Mouse (Mus musculus) lung, postnatal 10 days (tissue): ENCODE results near the gene Colgalt1.

ENCODE experiments used
- DNase-seq: peaks from one replicate; pipeline ENCODE4 v3.0.0; 2021

Gene Colgalt1

DNA sequence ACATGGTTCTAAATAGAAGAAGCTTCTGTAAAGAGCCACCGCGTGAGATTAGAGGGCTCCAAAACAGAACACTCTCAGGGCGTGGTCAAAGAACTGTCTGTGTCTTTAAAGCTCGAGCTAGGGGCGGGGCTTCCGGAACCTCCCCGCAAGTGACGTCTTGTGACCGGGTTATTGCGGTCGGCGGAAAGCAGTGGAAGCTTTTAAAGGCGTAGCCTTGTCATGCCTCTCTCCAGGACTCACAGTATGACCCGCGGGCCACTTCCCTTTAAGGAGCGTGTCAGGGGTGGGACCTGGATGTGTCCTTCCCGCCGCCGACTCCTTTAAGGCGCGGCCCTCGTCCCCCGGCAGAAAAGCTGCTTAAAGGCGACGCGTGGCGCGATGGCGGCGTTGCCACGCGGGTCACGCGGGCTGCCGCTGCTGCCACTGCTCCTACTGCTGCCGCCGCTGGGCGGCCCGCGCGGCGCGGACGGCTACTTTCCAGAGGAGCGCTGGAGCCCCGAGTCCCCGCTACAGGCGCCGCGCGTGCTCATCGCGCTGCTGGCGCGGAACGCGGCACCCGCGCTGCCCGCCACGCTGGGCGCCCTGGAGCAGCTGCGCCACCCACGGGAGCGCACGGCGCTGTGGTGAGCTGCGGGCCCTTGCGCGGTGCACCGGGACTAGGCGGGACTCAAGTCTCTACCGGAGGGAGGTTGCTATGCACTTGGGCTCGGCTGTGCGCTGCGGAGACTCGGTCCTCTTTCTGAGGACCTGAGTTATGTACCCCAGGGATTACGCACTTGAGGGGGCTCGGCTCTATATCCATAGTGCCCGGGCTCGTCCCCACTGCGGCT lies at the start of gene Colgalt1:
TSS of gene Colgalt1 (plus strand) at position 177 of the 830 bp plus-strand sequence.
- peak; percentile 99 for DNase-seq

- DNase-seq, result peak; percentile 74
Measured at GRCm38 (mm10) chr8:71561401-71561800, 49.4 kb upstream of the Colgalt1 start.

DNA sequence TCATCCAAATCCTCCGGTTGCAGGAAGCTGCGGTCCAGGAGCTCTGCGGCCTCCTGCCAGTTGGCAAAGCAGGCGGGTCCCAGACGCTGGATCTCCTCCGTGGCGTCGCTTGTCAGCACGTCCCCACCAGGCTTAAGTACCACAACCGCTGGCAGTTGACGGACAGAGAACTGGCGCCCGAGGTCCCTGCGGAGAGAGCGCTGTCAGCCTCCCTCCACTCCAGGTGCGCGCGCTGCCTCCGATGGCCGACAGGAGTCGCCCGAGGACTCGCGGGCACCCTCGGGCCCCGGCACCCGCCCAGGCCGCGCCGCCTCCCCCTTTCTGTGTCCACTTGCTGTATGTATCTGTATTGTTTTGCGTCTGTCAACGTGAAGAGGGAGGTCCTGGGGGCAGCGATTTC lies 48.0 kb upstream of the Colgalt1 start:
- DNase-seq, result peak; percentile 89

DNA sequence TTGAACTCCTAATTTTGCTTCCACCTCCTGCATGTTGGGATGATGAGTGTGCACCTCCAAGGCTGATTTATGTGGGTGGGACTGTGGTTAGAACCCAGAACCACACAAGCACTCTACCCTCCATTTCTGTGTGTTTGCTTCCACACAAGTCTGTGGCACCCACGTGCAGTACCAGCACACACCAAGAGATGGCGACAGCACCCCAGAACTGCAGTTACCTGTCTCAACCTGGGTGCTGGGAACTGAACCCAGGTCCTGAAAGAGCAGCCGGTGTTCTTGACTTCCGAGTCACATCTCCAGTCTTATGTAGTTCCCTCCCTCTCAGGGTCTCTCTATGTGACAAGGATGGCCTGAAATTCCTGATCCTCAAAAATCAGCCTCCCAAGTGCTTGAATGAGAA lies 46.8 kb upstream of the Colgalt1 start:
- no peak for DNase-seq

DNA sequence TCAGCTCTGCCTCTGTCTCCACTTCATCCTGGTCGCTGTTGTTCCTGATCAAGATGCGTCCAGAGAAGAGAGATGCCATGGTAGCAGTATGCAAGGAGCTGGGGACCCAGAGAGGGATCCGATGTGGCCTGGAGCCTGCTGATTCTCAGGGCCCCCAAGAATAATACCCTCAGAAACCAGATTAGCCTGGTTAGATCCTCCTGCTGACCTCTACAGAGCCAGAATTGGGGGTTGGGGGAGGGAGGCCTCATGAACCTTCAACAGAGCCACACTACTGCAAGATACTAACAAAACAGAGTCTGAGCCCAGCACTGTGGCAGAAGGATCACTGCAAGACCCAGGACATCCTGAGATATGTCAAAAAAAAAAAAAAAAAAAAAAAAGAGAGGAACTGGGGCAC lies 44.3 kb upstream of the Colgalt1 start, which contains the start of gene Nxnl1:
TSS of gene Nxnl1 (minus strand) at position 101 of the 400 bp plus-strand sequence.
- no peak for DNase-seq

- no peak for DNase-seq
Measured at GRCm38 (mm10) chr8:71567587-71567986, 43.2 kb upstream of the Colgalt1 start.

DNA sequence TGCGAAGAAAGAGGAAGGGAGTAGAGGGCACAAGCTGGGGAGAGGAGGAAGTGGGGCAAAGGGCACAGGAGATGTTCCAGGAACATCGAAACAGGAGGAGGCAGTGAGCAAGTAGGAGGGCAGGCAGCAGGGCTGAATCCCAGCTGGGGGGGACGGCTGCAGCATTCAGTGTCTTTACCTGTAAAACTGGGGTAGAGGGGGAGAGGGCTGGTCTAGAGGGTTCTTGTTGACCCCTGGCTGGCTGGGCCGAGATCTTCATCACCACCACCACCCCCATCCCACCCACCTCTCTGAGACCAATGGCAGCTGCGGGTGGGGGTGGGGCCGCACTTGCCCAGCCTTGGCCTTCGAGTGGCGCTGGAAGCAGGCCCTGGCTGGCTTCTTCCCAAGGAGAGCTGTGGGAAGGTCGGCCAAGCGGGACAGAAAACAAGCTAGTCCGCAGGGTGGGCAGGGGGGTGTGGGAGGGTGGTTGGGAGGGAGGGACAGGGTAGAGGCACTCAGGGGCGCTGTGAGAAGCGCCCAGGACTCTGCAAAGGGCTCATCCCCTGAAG lies 42.3 kb upstream of the Colgalt1 start, which contains the start of gene Slc27a1:
TSS of gene Slc27a1 (plus strand) at position 496 of the 551 bp plus-strand sequence.
- peak; percentile 82 for DNase-seq

GRCm38 (mm10) chr8:71568941-71569340 lies 41.9 kb upstream of the Colgalt1 start:
- DNase-seq, result no peak

DNA sequence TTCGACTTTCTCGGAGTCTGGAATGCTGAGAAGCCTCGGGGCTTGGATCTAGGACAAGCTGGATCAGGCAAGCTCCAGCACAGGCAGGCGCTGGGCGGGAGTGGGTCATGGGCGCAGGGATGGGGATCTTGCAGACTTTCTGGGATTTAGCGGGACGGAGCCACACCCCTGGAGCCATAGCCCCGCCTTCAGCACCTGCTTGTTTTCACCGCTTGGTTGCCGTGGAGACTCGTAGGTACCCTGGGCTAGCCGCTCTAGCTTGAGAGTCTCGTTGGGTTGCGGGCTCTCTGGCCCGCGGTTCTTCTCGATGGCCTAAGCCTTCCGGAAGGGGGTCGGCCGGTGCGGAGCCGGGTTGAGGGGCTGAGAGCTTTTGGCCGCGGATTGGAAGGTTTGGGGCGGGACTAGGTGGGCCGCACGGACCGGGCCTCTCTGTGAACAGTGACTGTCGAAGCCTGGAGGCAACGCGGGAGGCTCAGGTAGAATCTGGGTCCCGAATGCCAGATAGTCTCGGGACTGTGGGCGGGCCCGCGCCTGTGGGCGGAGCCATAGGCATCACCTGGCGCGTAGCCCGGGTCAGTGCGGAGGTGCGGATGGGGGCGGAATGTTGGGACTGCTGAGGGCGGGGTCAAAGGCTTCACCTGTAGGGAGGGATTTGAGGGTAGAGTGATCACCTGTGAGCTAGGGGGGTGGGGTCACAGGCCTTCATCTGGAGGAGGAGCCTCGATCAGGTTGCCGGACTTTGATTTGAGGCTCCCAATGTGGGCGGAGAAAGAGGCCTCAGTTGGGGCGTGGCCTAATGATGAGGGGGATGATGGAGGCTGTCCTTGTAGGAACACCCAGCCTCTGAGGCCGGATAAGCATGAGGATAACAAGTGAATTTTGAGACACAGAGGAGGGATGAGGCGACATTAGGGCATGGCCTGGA lies 41.2 kb upstream of the Colgalt1 start:
- DNase-seq, result peak; percentile 94

GRCm38 (mm10) chr8:71570291-71570954 lies 40.4 kb upstream of the Colgalt1 start:
- DNase-seq, result peak; percentile 94

DNA sequence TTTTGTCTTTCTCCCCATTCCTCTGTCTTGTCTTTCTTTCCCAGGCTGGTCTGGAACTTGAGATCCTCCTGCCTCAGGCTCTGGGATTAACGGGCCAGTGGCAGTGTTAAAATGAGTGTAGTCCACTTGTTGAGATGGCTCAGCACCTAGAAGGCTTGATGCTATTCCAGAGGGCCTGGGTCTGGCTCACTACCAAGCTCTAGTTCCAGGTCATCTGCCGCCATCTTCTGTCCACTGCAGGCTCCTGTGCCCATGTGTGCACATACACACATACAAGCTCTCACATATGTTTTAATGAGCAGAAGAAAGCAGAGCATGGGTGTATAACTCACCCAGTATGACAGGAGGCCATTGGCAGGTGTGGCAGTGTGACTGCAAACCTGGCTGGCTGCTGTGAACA lies 38.7 kb upstream of the Colgalt1 start:
- DNase-seq, result no peak

DNA sequence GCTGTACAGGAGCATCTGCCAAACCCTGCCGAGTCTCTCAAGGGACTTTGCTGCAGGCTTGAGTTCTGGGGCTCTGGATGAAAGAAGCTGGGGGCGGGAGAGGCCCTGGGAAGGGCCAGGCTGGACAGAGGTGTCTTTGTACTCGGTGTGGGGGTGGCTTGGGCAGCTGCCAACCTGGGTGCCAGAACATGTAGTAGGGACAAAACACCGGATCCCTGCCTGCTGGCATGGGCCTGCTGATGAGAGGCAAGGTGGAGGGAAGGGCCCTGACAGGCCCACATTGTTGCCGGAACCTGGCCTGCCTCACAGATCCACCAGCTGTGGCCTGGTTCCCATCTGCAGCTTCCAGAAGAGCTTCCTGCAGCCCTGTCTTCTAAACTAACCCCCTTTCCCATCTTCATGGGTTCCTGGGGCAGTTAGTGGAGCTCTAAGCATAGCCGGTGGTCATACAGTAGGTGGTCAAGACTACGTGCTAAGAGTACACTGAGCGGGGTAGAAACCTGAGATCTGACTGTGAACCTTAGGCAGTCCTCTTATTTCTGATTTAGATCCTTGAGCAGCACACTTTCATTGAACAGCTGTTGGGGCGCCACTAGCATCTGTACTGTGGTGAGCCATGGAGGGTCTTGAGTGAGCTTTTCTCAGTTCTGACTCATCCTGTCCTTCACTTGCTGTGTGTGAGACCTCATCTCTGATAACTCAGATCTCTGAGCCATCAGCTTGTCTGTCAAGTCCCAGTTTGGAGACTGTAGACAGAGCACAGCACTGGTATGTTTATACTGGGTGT lies 37.8 kb upstream of the Colgalt1 start:
- DNase-seq, result peak; percentile 48

DNA sequence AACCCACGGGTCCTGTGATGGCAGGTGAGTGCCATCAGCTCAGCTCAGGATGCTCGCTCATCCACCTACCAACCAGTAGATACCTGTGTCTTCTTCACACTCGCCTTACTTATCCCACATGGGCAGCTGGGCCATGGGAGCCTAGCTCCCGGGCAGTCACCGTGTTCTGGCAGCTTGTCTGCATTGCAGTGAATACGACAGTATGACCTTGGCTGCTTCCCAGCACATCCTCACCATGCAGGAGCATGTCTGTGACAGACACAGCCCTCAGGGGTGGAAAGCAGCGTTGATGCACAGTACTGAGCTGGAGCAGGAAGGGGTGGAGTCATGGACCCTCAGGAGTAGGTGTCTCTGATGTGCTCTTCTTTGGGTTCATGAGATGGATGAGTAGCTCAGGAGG lies 36.4 kb upstream of the Colgalt1 start:
- DNase-seq, result no peak

DNA sequence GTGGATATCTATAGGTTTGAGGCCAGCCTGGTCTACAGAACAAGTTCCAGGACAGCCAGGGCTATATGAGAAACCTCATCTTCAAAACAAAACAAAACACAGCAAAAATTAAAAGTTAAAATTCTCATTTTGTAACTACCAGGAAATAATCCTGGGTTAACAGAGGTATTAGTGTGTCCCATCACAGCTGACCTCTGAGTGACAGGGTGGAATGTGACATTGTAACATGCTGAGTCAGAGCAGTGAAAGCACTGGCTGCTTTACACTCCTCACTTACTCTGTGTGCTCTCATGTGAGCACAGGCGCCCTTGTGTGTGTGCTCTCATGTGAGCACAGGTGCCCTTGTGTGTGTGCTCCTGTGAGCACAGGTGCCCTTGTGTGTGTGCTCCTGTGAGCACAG lies 35.8 kb upstream of the Colgalt1 start:
- DNase-seq, result no peak

DNA sequence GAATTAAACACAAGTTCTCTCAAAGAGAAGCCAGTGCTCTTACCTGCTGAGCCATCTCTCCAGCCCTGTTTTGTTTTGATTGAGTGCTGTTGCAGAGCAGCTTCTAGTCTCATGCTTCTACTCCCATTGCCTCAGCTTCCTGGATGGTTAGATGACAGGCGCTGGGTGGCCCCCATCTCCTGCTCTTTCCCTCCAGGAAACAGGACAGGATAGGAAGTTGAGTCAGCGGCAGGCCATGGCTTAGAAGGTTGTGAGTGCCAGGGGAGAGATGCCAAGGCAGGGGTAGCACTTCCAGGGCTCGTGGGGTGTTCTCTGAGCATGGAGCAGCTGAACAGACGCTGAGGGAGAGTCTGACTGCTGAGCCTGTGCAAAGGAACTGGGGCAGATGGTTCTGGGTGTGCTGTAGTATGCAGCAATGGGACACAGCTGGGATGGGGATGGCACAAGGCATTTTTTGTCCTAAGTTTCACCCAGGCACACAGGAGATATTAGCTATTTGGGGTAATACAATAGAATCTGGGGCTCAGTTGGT lies 32.9 kb upstream of the Colgalt1 start:
- no peak for DNase-seq

- DNase-seq, result no peak
Measured at GRCm38 (mm10) chr8:71579009-71579408, 31.8 kb upstream of the Colgalt1 start.

DNA sequence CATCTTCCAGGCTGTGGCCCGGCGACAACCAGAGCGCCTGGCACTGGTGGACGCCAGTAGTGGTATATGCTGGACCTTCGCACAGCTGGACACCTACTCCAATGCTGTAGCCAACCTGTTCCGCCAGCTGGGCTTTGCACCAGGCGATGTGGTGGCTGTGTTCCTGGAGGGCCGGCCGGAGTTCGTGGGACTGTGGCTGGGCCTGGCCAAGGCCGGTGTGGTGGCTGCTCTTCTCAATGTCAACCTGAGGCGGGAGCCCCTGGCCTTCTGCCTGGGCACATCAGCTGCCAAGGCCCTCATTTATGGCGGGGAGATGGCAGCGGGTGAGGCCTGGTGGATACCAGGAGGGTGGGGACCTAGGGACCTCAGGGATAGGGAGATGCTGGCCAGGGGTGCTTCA lies 31.3 kb upstream of the Colgalt1 start:
- DNase-seq, result no peak

GRCm38 (mm10) chr8:71580201-71580600 lies 30.6 kb upstream of the Colgalt1 start:
- no peak for DNase-seq

DNA sequence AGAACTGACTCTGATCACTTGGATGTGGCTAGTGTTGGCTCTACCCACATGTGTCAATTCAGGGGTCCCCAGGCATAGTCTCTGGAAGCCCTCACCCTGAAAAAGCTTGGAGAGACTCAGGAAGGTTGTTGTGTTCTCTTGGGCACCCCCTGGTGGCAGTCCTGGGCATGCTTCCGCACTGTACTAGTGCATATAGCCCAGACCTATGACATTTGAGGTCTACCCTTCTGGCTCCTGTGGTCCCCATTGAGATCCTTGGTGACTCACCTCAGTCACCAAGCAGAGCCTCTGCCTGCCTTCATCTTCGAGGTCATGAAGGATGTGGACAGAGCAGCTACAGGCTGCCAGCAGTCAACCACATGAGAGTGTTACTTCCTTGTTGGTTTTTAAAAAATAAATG lies 23.9 kb upstream of the Colgalt1 start:
- DNase-seq, result peak; percentile 62

- no peak for DNase-seq
Measured at GRCm38 (mm10) chr8:71588762-71589161, 22.0 kb upstream of the Colgalt1 start.

DNA sequence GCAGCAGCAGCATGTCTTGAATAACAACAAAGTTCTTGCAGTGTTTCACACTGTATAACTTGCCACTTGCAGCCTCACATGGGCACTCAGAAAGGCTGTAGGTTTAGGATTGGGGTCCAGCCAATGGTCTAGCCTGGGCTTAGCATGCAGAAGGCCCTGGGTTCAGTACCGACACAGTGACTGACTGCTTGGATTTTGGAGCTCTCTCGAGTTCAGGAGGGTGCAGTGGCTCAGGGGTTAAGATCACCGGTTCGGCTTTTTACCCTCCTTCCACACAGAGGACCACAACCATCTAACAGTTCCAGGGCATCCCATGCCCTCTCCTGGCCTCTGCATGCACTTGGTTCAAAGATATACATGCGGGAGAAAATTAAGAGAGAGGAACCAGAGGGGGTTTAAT lies 19.8 kb upstream of the Colgalt1 start:
- no peak for DNase-seq
